Mouse (Mus musculus): ENCODE data around the gene Galk2. TPM values are rescaled to one million over a fixed set of nuclear protein-coding genes. Genes with fewer than 3 reads are reported as not detected.

Gene Galk2
- 32.7 and 33.2 TPM in 2 replicates for polyA plus RNA-seq (2015; fragmentation: Nextera tagmentation; extraction: Ambion mirVana)

DNA sequence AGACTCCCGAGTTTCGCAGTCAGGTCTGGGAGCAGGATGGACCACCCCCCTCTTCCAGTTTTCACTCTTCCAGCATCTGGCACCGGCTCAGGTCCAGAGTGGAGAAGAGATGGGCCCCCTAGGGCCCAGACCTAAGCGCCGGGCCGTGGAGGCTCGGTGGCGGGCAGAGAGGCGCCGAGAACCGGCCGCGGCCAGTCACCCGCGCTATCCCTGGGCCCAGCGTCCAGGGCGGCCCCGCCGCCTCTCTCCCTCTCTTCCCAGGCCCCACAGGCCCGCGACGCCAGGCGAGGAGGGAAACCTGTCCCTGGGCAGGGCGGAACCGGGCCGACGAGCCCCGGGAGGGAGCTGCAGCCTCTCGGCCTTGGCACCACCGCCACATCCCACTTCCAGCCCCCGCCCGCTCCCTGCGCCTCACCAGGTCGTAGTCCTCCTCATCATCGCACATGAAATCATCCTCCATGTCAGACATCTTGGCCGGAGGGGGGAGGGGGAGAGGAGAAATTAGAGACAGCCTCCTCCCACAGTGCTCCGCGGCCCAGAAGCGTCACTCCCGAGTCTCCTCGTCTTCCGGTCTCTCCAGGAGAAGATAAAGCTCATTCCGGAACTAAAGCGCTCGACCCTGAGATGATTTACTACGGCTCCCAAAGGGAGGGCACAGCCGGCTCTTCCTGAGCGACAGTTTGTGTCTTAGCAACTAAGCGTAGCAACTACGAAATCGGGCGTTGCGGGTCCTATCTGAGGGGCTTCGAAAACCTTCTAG is at the start of gene Galk2, which contains the start of gene Cops2:
Gene Galk2, plus strand, starts transcription at position 589 of the 760 bp plus-strand sequence.
Gene Cops2, minus strand, starts transcription at position 619 of the 760 bp plus-strand sequence.
- H3K9ac ChIP-seq (ENCODE audit: low read depth, low read length): peak within 1 kb of the TSS; percentile 99
- WGBS: 1% methylated on average over 47 of the region's 54 CpGs
- ATAC-seq: peak; percentile 100

DNA sequence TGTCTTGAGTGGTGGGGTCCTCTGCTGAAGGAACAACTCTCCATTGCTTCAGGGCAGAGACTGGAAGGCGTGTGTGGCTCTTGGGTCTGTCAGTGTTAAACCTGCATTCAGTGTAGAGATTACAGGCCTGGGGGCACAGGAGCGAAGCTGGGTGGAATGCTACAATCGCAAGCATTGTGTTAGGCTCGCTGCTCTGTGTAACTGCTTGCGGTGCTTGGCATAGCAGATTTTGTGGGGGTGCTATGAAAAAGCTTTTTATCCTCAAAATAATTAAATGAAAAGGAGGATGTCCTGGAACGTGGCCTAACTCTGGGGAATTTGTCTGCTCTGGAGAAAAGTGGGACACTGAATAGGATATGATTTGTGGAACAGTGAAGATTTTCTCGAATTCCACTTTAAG is 49.4 kb upstream of the Galk2 start:
- Histone ChIP-seq H3K27me3 (ENCODE audit: control insufficient read depth, insufficient read depth, low read depth, low read length) (no peaks in the 10 kb centered on the region), H3K9me3 (replicated peaks; ENCODE audit: control insufficient read depth, low read length, poor library complexity, severe bottlenecking) (no peaks in the 10 kb centered on the region), H3K9ac (ENCODE audit: low read depth, low read length) (no peak overlapping the region), H3K4me2 (ENCODE audit: low read length) (no peak overlapping the region), H3K36me3 (ENCODE audit: control insufficient read depth, insufficient read depth, low read length) (no peaks in the 10 kb centered on the region), H3K27ac (ENCODE audit: low read length) (no peak overlapping the region), H3K4me3 (ENCODE audit: low read depth, low read length) (no peak overlapping the region), H3K4me1 (ENCODE audit: control insufficient read depth, insufficient read depth, low read length) (no peaks in the 10 kb centered on the region)
- 65% methylated on average over 7 of the region's 7 CpGs for WGBS
- no peak for ATAC-seq

More for the DNA sequence above, at the start of gene Galk2, which contains the start of gene Cops2:
- Histone ChIP-seq H3K27me3 (ENCODE audit: control insufficient read depth, insufficient read depth, low read depth, low read length) (no peaks in the 10 kb centered on the region), H3K4me1 (ENCODE audit: control insufficient read depth, insufficient read depth, low read length) (peaks cover 22% of the 10 kb centered on the region), H3K9me3 (replicated peaks; ENCODE audit: control insufficient read depth, low read length, poor library complexity, severe bottlenecking) (no peaks in the 10 kb centered on the region), H3K27ac (ENCODE audit: low read length) (peak within 1 kb of the TSS; percentile 89), H3K36me3 (ENCODE audit: control insufficient read depth, insufficient read depth, low read length) (no peaks in the 10 kb centered on the region), H3K4me3 (ENCODE audit: low read depth, low read length) (peak within 1 kb of the TSS; percentile 98), H3K4me2 (ENCODE audit: low read length) (peak within 1 kb of the TSS; percentile 72)

DNA sequence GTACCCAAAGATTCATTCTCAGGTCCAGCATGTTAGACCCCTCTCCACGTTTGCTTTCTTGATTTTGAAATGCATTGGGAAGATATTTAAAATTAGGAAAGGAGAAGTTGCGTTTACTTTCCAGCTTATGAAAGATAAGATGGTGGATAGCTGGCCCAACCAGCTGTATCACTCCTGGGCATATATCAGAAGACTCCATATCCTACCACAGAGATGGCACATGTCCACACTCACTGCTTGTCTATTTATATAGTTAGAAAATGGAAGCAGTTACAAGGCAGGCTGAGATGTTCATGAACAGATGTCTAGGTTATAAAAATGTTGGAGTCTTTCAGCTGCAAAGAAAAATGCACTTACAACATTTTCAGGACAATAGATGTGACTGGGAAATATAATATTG is 47.6 kb upstream of the Galk2 start:
- H3K27ac ChIP-seq (ENCODE audit: low read length): no peak overlapping the region
- H3K4me1 ChIP-seq (ENCODE audit: control insufficient read depth, insufficient read depth, low read length): no peaks in the 10 kb centered on the region
- no peaks in the 10 kb centered on the region for H3K36me3 ChIP-seq (ENCODE audit: control insufficient read depth, insufficient read depth, low read length)
- no peak overlapping the region for H3K4me2 ChIP-seq (ENCODE audit: low read length)
- H3K27me3 ChIP-seq (ENCODE audit: control insufficient read depth, insufficient read depth, low read depth, low read length): no peaks in the 10 kb centered on the region
- H3K9ac ChIP-seq (ENCODE audit: low read depth, low read length): no peak overlapping the region
- 91% methylated on average over 2 of the region's 2 CpGs for WGBS
- H3K4me3 ChIP-seq (ENCODE audit: low read depth, low read length): no peak overlapping the region
- no peaks in the 10 kb centered on the region for H3K9me3 ChIP-seq (replicated peaks; ENCODE audit: control insufficient read depth, low read length, poor library complexity, severe bottlenecking)
- ATAC-seq: no peak

DNA sequence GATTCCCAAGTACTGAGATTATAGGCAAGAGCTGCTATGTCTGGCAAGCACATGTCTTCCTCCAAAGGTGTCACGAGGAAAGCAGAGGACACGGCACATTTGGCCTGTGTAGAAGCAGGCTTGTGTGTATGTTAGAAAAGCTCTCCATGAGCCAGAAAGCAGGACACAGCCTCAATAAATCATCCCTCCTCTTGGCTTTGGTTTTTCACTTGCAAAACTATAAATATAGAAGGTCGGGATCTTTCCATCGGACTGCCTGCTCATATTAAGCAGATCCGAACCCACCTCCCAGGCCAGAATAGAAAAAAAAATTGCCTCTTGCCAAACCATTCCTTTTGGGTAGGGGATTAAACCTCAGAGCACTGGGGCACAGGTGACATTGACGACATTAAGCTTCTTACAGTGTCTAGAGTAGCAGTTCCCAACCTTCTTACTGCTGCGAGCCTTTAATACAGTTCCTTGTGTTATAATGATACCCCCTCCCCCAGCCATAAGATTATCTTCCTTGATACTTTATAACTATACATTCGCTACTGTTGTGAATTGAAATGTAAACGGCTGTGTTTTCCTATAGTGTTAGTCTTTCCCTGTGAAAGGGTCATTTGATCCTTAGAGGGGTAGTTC is 44.8 kb upstream of the Galk2 start:
- Histone ChIP-seq H3K9ac (ENCODE audit: low read depth, low read length) (no peak overlapping the region), H3K4me1 (ENCODE audit: control insufficient read depth, insufficient read depth, low read length) (no peaks in the 10 kb centered on the region), H3K27me3 (ENCODE audit: control insufficient read depth, insufficient read depth, low read depth, low read length) (no peaks in the 10 kb centered on the region), H3K4me2 (ENCODE audit: low read length) (no peak overlapping the region), H3K36me3 (ENCODE audit: control insufficient read depth, insufficient read depth, low read length) (no peaks in the 10 kb centered on the region), H3K9me3 (replicated peaks; ENCODE audit: control insufficient read depth, low read length, poor library complexity, severe bottlenecking) (no peaks in the 10 kb centered on the region), H3K27ac (ENCODE audit: low read length) (no peak overlapping the region), H3K4me3 (ENCODE audit: low read depth, low read length) (no peak overlapping the region)
- ATAC-seq: no peak
- 75% methylated on average over 9 of the region's 9 CpGs for WGBS

DNA sequence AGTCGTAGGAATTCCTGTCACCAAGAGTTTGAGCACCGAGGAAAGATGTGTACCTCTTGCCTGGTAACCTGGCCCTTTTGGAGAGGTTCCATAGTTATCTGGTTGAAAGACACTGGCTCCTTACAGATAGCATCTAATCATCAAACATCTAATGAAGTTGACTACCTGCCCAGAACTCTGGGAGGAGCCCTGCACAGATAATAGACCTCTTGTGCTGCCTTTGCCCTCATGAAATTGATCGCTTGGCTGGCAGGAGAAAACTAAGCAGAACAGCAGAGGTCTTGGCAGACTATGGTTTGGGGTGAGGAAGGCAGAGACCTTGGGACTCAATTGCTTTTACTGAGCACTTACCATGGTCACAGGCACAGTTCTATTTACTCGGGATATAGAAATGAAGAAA is 38.5 kb upstream of the Galk2 start:
- Histone ChIP-seq H3K27ac (ENCODE audit: low read length) (no peak overlapping the region), H3K4me3 (ENCODE audit: low read depth, low read length) (no peak overlapping the region), H3K9me3 (replicated peaks; ENCODE audit: control insufficient read depth, low read length, poor library complexity, severe bottlenecking) (no peaks in the 10 kb centered on the region), H3K27me3 (ENCODE audit: control insufficient read depth, insufficient read depth, low read depth, low read length) (no peaks in the 10 kb centered on the region), H3K4me1 (ENCODE audit: control insufficient read depth, insufficient read depth, low read length) (no peaks in the 10 kb centered on the region), H3K4me2 (ENCODE audit: low read length) (no peak overlapping the region), H3K36me3 (ENCODE audit: control insufficient read depth, insufficient read depth, low read length) (no peaks in the 10 kb centered on the region), H3K9ac (ENCODE audit: low read depth, low read length) (no peak overlapping the region)
- no peak for ATAC-seq
- WGBS: 96% methylated on average over 4 of the region's 4 CpGs

DNA sequence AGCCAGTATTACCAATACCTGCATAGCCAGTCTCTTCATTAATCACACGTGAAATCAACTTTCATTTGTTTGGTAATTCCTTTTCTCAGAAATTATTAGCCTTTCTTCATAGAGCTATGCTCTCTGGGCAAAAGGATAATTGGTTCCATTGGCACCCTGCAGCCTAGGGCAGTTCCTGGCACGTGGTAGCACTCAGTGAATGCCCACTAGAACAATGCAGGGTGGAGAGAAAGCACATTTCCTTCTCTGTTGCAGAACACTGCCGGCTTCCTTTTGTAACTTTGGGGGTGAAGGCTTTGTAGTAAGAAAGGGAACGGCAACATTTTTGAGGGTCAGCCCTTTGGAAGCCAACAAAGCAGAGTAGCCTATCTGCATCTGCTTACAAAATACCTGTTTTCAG is 32.7 kb upstream of the Galk2 start:
- 46% methylated on average over 4 of the region's 4 CpGs for WGBS
- Histone ChIP-seq H3K27me3 (ENCODE audit: control insufficient read depth, insufficient read depth, low read depth, low read length) (no peaks in the 10 kb centered on the region), H3K4me3 (ENCODE audit: low read depth, low read length) (no peak overlapping the region), H3K4me2 (ENCODE audit: low read length) (no peak overlapping the region), H3K4me1 (ENCODE audit: control insufficient read depth, insufficient read depth, low read length) (no peaks in the 10 kb centered on the region), H3K9me3 (replicated peaks; ENCODE audit: control insufficient read depth, low read length, poor library complexity, severe bottlenecking) (no peaks in the 10 kb centered on the region), H3K27ac (ENCODE audit: low read length) (no peak overlapping the region), H3K36me3 (ENCODE audit: control insufficient read depth, insufficient read depth, low read length) (peaks cover 2% of the 10 kb centered on the region; the same call in 1 of the 2 replicates), H3K9ac (ENCODE audit: low read depth, low read length) (no peak overlapping the region)
- ATAC-seq: no peak

DNA sequence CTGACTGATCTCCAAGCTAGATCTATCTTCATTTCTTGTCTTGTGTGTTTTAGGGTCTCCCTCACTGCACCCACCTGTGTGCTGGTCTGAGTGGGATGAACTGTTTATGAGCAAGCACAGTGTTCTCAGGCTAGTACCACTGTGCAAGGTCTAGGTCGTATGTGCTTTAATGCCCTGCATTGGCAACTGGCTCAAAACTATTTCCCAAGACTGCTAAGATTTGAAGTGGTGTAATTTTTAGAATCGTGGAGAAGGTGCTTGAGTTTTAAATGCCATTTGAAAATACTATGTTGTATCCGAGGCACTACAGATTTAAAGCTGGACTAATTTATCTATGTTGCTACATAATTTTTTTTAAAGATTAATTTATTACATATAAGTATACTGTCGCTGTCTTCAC is 31.0 kb upstream of the Galk2 start:
- H3K27ac ChIP-seq (ENCODE audit: low read length): no peak overlapping the region
- ATAC-seq: no peak
- no peaks in the 10 kb centered on the region for H3K4me1 ChIP-seq (ENCODE audit: control insufficient read depth, insufficient read depth, low read length)
- no peak overlapping the region for H3K4me2 ChIP-seq (ENCODE audit: low read length)
- 91% methylated on average over 4 of the region's 4 CpGs for WGBS
- H3K9me3 ChIP-seq (replicated peaks; ENCODE audit: control insufficient read depth, low read length, poor library complexity, severe bottlenecking): no peaks in the 10 kb centered on the region
- H3K27me3 ChIP-seq (ENCODE audit: control insufficient read depth, insufficient read depth, low read depth, low read length): no peaks in the 10 kb centered on the region
- no peak overlapping the region for H3K4me3 ChIP-seq (ENCODE audit: low read depth, low read length)
- H3K9ac ChIP-seq (ENCODE audit: low read depth, low read length): no peak overlapping the region
- peaks cover 11% of the 10 kb centered on the region for H3K36me3 ChIP-seq (ENCODE audit: control insufficient read depth, insufficient read depth, low read length)

DNA sequence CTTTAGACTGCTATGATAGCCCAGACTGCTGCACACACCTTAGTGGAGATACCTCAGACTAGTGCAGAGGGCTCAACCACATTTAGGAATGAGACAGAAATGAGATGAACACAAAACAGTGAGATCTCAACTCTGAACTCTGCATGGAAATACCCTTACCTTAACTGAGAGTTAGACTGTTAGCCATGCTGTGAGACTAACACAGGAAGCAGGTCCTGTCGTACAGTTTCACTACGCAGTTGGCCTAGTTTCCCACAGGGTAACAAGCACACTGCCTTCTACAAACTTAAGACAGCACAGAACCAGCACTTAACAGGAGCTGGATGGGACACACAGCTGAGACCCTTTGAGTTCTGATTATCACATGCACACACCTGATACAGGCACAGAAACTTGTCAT is 29.0 kb upstream of the Galk2 start:
- Histone ChIP-seq H3K27ac (ENCODE audit: low read length) (no peak overlapping the region), H3K9me3 (replicated peaks; ENCODE audit: control insufficient read depth, low read length, poor library complexity, severe bottlenecking) (no peaks in the 10 kb centered on the region), H3K9ac (ENCODE audit: low read depth, low read length) (no peak overlapping the region), H3K4me2 (ENCODE audit: low read length) (no peak overlapping the region), H3K36me3 (ENCODE audit: control insufficient read depth, insufficient read depth, low read length) (peaks cover 19% of the 10 kb centered on the region), H3K4me1 (ENCODE audit: control insufficient read depth, insufficient read depth, low read length) (no peaks in the 10 kb centered on the region), H3K27me3 (ENCODE audit: control insufficient read depth, insufficient read depth, low read depth, low read length) (no peaks in the 10 kb centered on the region), H3K4me3 (ENCODE audit: low read depth, low read length) (no peak overlapping the region)
- ATAC-seq: no peak
- 97% methylated on average over 2 of the region's 2 CpGs for WGBS

DNA sequence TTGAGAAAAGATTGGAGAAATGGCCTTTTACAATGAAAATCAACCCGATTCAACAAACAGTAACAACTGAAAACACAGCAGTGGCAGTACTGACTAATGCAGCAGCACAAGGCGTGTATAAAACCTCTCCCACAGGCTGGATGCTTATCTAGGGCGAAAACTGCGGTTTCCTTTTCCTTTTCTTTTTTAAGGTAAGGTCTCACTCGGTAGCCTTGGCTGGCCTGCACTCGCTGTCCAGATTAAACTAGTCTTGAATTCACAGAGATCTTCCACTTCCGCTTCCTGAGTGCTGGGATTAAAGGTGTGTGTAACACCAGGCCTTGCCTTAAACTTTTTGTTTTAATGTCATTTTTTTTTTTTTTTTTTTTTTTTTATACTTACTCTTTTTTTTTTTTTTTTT is 20.8 kb upstream of the Galk2 start:
- Histone ChIP-seq H3K9me3 (replicated peaks; ENCODE audit: control insufficient read depth, low read length, poor library complexity, severe bottlenecking) (no peaks in the 10 kb centered on the region), H3K4me3 (ENCODE audit: low read depth, low read length) (no peak overlapping the region), H3K4me2 (ENCODE audit: low read length) (no peak overlapping the region), H3K27ac (ENCODE audit: low read length) (no peak overlapping the region), H3K27me3 (ENCODE audit: control insufficient read depth, insufficient read depth, low read depth, low read length) (no peaks in the 10 kb centered on the region), H3K4me1 (ENCODE audit: control insufficient read depth, insufficient read depth, low read length) (no peaks in the 10 kb centered on the region), H3K36me3 (ENCODE audit: control insufficient read depth, insufficient read depth, low read length) (peaks cover 33% of the 10 kb centered on the region), H3K9ac (ENCODE audit: low read depth, low read length) (no peak overlapping the region)
- ATAC-seq: no peak
- WGBS: 96% methylated on average over 7 of the region's 7 CpGs

Measured in midbrain, embryonic 16.5 days (tissue).